In the genomic region with DNA sequence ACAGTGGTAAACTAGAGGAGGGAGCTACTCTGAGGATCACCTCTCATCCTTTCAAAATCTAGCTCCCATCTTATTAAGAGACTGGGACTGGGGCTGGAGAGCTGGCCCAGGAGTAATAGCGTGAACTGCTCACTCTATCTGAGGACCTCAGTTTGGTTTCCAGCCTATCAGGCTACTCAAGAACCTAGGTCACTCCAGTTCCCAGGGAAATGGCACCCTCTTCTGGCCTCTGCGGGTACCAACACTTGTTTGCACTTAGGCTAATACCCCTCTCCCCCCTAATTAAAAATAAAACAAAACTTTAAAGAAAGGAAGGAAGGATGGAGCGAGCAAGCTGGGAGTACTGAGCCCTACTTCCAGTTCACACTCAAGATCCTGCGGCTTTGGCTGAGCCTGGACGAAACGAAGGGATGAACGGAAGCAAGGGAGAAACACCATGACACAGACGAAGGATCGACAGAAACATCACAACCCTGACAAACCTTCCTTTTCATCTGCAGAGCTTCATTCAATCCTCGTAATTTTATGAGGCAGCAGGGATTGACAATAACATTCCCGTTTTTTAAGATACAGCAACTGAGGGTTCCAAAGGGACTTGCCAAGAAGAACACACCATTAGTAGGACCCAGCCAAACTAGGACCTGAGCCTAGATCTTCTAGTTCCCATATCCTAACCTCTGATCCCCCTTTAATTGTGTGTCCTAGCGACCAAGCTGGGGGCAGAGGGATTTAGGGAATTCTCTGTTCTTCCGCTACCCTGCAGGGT, we compare ENCODE assay signal across 9 mouse cellular contexts. TPM values are rescaled to one million over a fixed set of nuclear protein-coding genes. Genes with fewer than 3 reads are reported as not detected.
DNase-seq lines count a peak whose midpoint lies in the region; ATAC-seq and TF ChIP-seq lines count a peak whose summit lies in the region.
"Had no signal": no experiment of that assay in that cellular context is flagged by ENCODE, and none has a peak within 500 bp of the region (broad histone marks: within the 10 kb centered on the region; RNA-seq: fewer than 3 reads in every experiment).

No protein-coding gene starts in this region.

- 81% methylated on average over 13 of the region's 13 CpGs for WGBS in kidney, adult 2 months
- 73% methylated on average over 13 of the region's 13 CpGs for WGBS in hindbrain, embryonic 12.5 days
- WGBS in liver, postnatal 0 days (ENCODE audit: insufficient replicate concordance): 66% methylated on average over 13 of the region's 13 CpGs

- H3K4me2 ChIP-seq in hindbrain, embryonic 12.5 days (replicated peaks): peak overlapping the region; percentile 84
- peak overlapping the region; percentile 90 for H3K4me2 ChIP-seq in liver, postnatal 0 days (ENCODE audit: low read depth, low read length)

- H3K9me3 ChIP-seq in hindbrain, embryonic 12.5 days (replicated peaks): no peaks in the 10 kb centered on the region
- no peaks in the 10 kb centered on the region for H3K9me3 ChIP-seq in liver, postnatal 0 days (ENCODE audit: low read length)

- H3K27ac ChIP-seq in kidney, adult 2 months (ENCODE audit: insufficient read depth, low read depth, low read length): no peak overlapping the region
- H3K27ac ChIP-seq in hindbrain, embryonic 12.5 days: peak overlapping the region; percentile 98
- peak overlapping the region; percentile 64 for H3K27ac ChIP-seq in liver, postnatal 0 days (ENCODE audit: low read depth)

- H3K9ac ChIP-seq in hindbrain, embryonic 12.5 days: peak overlapping the region; percentile 98
- H3K9ac ChIP-seq in liver, postnatal 0 days (replicated peaks): peak overlapping the region; percentile 94

- no peak for ATAC-seq in hindbrain, embryonic 12.5 days (ENCODE audit: low FRiP score)
- ATAC-seq in liver, postnatal 0 days: no peak

- peak; percentile 28; the same call in 1 of the 2 replicates for TF ChIP-seq CTCF in kidney, adult 2 months (conservative IDR thresholded peaks at IDR 0.05; ENCODE audit: insufficient read depth, insufficient read length, low read depth, low read length)
- TF ChIP-seq CTCF in liver, postnatal 0 days (IDR thresholded peaks at IDR 0.05; ENCODE audit: low read depth): peak; percentile 66

- H3K27me3 ChIP-seq in kidney, adult 2 months (replicated peaks; ENCODE audit: control insufficient read depth, insufficient read depth, low read length): no peaks in the 10 kb centered on the region
- no peaks in the 10 kb centered on the region for H3K27me3 ChIP-seq in hindbrain, embryonic 12.5 days
- H3K27me3 ChIP-seq in liver, postnatal 0 days (ENCODE audit: insufficient read depth, low read length): no peaks in the 10 kb centered on the region

- no peak overlapping the region for H3K4me3 ChIP-seq in kidney, adult 2 months (ENCODE audit: insufficient read depth, low read depth, low read length)
- peak overlapping the region; percentile 99 for H3K4me3 ChIP-seq in hindbrain, embryonic 12.5 days
- peak overlapping the region; percentile 82 for H3K4me3 ChIP-seq in liver, postnatal 0 days (ENCODE audit: low read depth, low read length)
- H3K4me3 ChIP-seq: myocyte had no signal

- intact Hi-C loops in left cerebral cortex, postnatal 10 days (cut with DNase I): no loop called here

- no peak for DNase-seq in kidney, adult 2 months
- DNase-seq in kidney, adult 11 months: no peak
- peak; percentile 80 for DNase-seq in ZHBTc4 (ENCODE audit: low read depth, low spot score)
- peak; percentile 46 for DNase-seq in liver, postnatal 0 days
- no peak for DNase-seq in frontal cortex, adult 2 months (ENCODE audit: extremely low spot score in 1 of 2, low spot score in 1 of 2)
- DNase-seq in layer of hippocampus, postnatal 25 days (ENCODE audit: extremely low spot score in 1 of 2, low spot score in 1 of 2): no peak
- DNase-seq in left cerebral cortex, postnatal 10 days (ENCODE audit: extremely low spot score in 1 of 2, low spot score in 2 of 2): no peak

- peaks cover 8% of the 10 kb centered on the region for H3K36me3 ChIP-seq in kidney, adult 2 months (ENCODE audit: control insufficient read depth, insufficient read depth, low read length)
- peaks cover 49% of the 10 kb centered on the region for H3K36me3 ChIP-seq in hindbrain, embryonic 12.5 days
- peaks cover 48% of the 10 kb centered on the region for H3K36me3 ChIP-seq in liver, postnatal 0 days (replicated peaks; ENCODE audit: insufficient read depth, low read length)

- TF ChIP-seq POLR2A in kidney, adult 2 months (IDR thresholded peaks at IDR 0.05; ENCODE audit: low read depth, low read length): no peak

- no peak for TF ChIP-seq EP300 in liver, postnatal 0 days (IDR thresholded peaks at IDR 0.05; ENCODE audit: low read depth)

- peaks cover 25% of the 10 kb centered on the region for H3K4me1 ChIP-seq in kidney, adult 2 months (ENCODE audit: control insufficient read depth, insufficient read depth, low read length)
- H3K4me1 ChIP-seq in hindbrain, embryonic 12.5 days: peaks cover 45% of the 10 kb centered on the region
- H3K4me1 ChIP-seq in liver, postnatal 0 days (ENCODE audit: insufficient read depth): peaks cover 43% of the 10 kb centered on the region

RNA-seq across cellular contexts. Expression of a gene that starts 8.0 kb away (rescaled TPM):
- 10.7 and 10.8 TPM in 2 replicates for polyA plus RNA-seq in kidney, adult 2 months (2012; rRNA removed)
- polyA plus RNA-seq in hindbrain, embryonic 12.5 days (2016; fragmentation: Nextera tagmentation; extraction: Ambion mirVana): 28.5 and 30.8 TPM in 2 replicates
- polyA plus RNA-seq in liver, postnatal 0 days (2015; fragmentation: Nextera tagmentation; extraction: Ambion mirVana): 7.7 and 8.1 TPM in 2 replicates
- polyA plus RNA-seq in frontal cortex, adult 2 months (2012; rRNA removed): 15.9 TPM in 2 replicates
- 10 to 100 TPM; 28.1 to 34.8 TPM for total RNA-seq in layer of hippocampus, postnatal 25 days (2021)
- 10 to 100 TPM; 26.2 to 29.1 TPM for total RNA-seq in left cerebral cortex, postnatal 10 days (2021)

RNA-seq across cellular contexts. Expression of a gene that starts 8.4 kb away (rescaled TPM):
- polyA plus RNA-seq in kidney, adult 2 months (2012; rRNA removed): 107 and 111 TPM in 2 replicates
- 129 and 138 TPM in 2 replicates for polyA plus RNA-seq in hindbrain, embryonic 12.5 days (2016; fragmentation: Nextera tagmentation; extraction: Ambion mirVana)
- polyA plus RNA-seq in liver, postnatal 0 days (2015; fragmentation: Nextera tagmentation; extraction: Ambion mirVana): 32.3 and 34.4 TPM in 2 replicates
- 171 and 172 TPM in 2 replicates for polyA plus RNA-seq in frontal cortex, adult 2 months (2012; rRNA removed)
- total RNA-seq in layer of hippocampus, postnatal 25 days (2021): 100 to 1,000 TPM; 106 to 118 TPM
- 100 to 1,000 TPM in 1 of 2 experiments, 10 to 100 TPM in 1; 99.7 to 101 TPM for total RNA-seq in left cerebral cortex, postnatal 10 days (2021)

RNA-seq across cellular contexts. Expression of a gene that starts 33.4 kb away (rescaled TPM):
- 4.8 and 5.5 TPM in 2 replicates for polyA plus RNA-seq in kidney, adult 2 months (2012; rRNA removed)
- polyA plus RNA-seq in hindbrain, embryonic 12.5 days (2016; fragmentation: Nextera tagmentation; extraction: Ambion mirVana): 4.8 and 5.1 TPM in 2 replicates
- 2.0 and 2.2 TPM in 2 replicates for polyA plus RNA-seq in liver, postnatal 0 days (2015; fragmentation: Nextera tagmentation; extraction: Ambion mirVana)
- polyA plus RNA-seq in frontal cortex, adult 2 months (2012; rRNA removed): 3.1 and 3.6 TPM in 2 replicates
- 1 to 10 TPM; 4.9 to 7.3 TPM for total RNA-seq in layer of hippocampus, postnatal 25 days (2021)
- 1 to 10 TPM; 3.3 to 4.7 TPM for total RNA-seq in left cerebral cortex, postnatal 10 days (2021)

RNA-seq across cellular contexts. Expression of a gene that starts 38.4 kb away (rescaled TPM):
- 11.4 and 12.2 TPM in 2 replicates for polyA plus RNA-seq in kidney, adult 2 months (2012; rRNA removed)
- 21.3 and 24.2 TPM in 2 replicates for polyA plus RNA-seq in hindbrain, embryonic 12.5 days (2016; fragmentation: Nextera tagmentation; extraction: Ambion mirVana)
- polyA plus RNA-seq in liver, postnatal 0 days (2015; fragmentation: Nextera tagmentation; extraction: Ambion mirVana): 3.1 and 3.5 TPM in 2 replicates
- 14.9 and 16.2 TPM in 2 replicates for polyA plus RNA-seq in frontal cortex, adult 2 months (2012; rRNA removed)
- 10 to 100 TPM; 19.9 to 20.3 TPM for total RNA-seq in layer of hippocampus, postnatal 25 days (2021)
- 10 to 100 TPM; 22.9 to 24.6 TPM for total RNA-seq in left cerebral cortex, postnatal 10 days (2021)

RNA-seq across cellular contexts. Expression of a gene that starts 39.0 kb away (rescaled TPM):
- 8.4 and 10.0 TPM in 2 replicates for polyA plus RNA-seq in kidney, adult 2 months (2012; rRNA removed)
- polyA plus RNA-seq in hindbrain, embryonic 12.5 days (2016; fragmentation: Nextera tagmentation; extraction: Ambion mirVana): 84.9 and 88.7 TPM in 2 replicates
- polyA plus RNA-seq in liver, postnatal 0 days (2015; fragmentation: Nextera tagmentation; extraction: Ambion mirVana): 23.1 and 26.9 TPM in 2 replicates
- polyA plus RNA-seq in frontal cortex, adult 2 months (2012; rRNA removed): 37.1 and 41.8 TPM in 2 replicates
- total RNA-seq in layer of hippocampus, postnatal 25 days (2021): 10 to 100 TPM; 44.7 to 48.4 TPM
- total RNA-seq in left cerebral cortex, postnatal 10 days (2021): 10 to 100 TPM; 34.6 to 37.3 TPM

Comparison
In these comparisons a context has a peak if more than half of its experiments do, and no peak if none do; other contexts are left out.
1. DNase-seq: peak in ZHBTc4 (single experiment) and liver, postnatal 0 days (single experiment); none in kidney, adult 2 months (single experiment), kidney, adult 11 months (single experiment), frontal cortex, adult 2 months (0 of 2), layer of hippocampus, postnatal 25 days (0 of 2) and left cerebral cortex, postnatal 10 days (0 of 2).